Mouse (Mus musculus): ENCODE data around the gene Glp2r.

The Glp2r gene

DNA sequence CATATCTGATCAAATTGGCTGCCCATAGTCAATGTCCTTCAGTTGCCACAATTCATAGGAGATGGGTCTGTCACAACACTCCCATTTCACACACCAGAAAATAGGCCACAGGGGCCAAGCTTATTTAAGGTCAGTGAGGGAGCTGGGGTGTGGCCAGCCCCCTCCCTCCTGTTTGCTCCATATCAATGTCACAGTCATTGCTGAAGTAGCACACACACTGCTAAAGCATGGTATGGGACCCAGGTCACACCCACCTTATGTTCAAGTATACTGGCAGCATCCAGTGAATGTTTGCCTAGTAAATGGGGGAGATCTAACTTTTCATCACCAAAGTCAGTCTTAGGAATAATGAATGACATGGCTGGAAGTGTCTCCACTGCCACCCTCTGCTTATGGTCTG is 42.2 kb downstream of the Glp2r start:
- no peak for DNase-seq (ENCODE audit: low read depth, low spot score)

DNA sequence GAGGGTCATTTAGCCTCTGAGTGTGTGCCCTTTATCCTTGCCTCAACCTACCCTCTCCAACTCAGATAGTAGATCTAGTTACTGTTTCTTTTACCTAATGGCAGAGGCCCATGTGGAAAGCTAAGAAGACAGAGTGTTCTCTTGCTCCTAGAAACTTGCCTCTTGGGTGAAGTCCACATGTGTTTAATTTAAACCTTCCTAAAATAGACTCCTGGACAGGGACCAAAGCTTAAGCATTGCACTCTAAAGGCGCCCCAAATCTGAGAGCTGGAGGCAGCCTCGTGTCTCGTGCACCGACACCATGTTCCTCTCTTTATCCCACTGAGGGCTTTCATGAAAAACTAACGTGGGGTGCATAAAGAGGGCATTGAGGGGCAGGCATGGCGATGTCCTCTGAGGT is 43.9 kb downstream of the Glp2r start:
- DNase-seq (ENCODE audit: low read depth, low spot score): peak; percentile 78

DNA sequence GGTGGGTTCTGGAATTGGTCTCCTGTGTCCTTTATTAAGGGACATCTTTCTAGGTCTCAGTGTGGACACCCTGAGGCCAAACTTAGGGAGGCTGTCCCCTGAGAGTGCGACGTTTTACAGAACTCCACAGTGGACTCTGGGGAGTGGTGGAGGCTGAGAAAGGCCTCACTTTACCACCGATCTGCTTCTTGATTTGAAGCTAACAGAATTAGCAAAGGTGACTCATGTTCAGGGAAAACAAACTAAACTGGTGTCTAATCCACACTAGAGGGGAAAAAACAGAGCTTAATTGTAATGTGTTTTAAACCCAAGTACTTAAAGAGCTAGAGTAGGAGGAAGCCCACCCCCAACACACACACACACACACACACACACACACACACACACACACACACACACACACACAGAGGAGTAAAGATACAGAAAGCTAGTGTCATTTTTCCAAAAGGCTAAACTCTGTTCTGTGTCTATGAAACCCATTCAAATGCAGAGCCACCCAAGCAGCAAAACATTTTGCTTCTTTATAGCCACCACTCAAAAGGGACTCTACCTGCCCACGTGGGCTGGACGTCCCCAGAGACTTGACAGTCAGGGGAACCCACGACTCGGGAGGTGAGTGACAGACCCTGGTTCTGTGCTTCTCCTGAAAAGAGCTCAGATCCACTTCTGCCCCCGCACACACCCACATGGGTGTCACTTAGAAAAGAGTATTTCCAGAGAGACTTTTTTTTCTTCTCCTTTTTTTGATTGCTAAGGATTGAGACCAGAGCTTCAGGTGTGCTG is 47.5 kb downstream of the Glp2r start:
- peak; percentile 85 for DNase-seq (ENCODE audit: low read depth, low spot score)

GRCm38 (mm10) chr11:67722399-67723156 is 48.4 kb downstream of the Glp2r start:
- DNase-seq (ENCODE audit: low read depth, low spot score): peak; percentile 42

DNA sequence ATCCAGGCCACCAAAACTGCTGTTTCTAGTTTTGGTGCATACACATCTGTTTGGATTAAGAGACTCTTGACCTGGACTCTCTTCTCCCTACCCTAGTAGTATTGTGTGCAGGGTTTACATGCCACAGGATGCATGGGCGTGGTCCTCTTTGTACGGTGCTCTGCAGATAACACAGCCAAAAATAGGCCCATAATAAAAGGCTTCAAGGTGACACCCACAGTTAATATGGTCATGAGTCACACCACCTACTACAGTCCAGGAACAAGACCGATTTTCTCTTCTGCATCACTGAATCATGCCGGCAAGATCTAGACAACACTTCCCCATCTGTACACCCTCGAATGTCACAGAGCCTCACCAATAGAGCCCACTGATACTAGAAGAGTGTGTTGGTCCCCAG is 49.5 kb downstream of the Glp2r start:
- DNase-seq (ENCODE audit: low read depth, low spot score): peak; percentile 78

DNA sequence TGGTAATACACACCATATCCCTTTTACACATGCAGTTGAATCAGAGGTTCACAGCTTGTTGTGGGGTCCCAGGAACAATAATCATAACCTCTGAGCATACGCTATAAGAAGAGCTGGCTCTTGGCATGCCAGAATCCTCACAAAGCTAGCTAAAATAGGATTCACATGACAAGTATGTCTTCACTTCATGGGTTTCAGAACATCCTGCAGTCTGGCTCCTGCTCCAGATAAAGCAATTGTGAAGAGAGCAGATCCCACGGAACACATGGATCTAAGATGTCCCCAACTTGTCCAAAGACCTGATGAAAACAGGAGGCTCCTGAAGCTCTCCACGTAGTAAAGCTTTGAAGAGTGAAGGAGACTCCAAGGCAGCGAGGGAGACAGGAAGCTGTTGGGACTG is 55.6 kb downstream of the Glp2r start:
- DNase-seq (ENCODE audit: low read depth, low spot score): peak; percentile 52

DNA sequence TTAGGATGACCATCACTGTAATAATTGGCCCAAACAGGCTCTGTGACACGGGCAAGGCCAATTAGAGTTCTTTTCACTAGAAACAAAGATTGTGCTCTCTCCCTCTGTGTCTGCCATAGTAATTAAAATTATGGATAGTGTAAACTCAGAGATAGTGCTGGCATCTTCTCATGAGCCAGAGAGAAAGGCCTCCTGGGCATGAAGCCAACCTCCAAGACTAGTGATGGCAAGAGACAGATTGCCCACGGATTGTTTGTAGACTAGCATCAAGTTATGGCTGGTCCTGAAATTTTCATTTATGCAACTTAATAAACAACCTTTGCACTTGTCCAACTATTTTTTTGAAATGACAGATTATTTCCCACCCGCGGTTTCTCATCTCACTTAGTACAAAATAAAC is 58.0 kb downstream of the Glp2r start:
- peak; percentile 66 for DNase-seq (ENCODE audit: low read depth, low spot score)

- DNase-seq (ENCODE audit: low read depth, low spot score): no peak
These were observed 76.1 kb downstream of the Glp2r start, which contains the start of gene Rcvrn for GRCm38 (mm10) chr11:67694703-67695376. Gene Rcvrn, plus strand, starts transcription at chr11:67695326.

DNA sequence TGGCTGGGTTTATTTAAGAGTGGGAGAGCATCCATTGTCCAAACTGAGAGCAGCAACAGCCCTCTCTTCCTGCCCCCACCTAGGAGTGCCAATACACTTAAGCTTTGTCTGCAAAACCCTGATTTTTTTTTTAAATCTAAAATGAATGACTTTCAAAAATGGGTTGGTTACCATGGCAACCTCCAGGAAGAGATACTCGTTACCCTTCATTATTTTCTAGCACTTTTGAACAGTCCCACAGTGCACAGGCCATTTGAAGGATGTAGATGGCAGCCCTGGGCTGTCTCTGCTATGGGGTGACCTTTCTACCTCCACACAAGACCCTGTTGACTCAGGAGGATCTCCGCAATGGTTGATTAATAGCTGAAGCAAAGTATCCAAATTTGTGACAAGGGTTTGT is 84.8 kb downstream of the Glp2r start:
- DNase-seq (ENCODE audit: low read depth, low spot score): peak; percentile 57

GRCm38 (mm10) chr11:67681871-67682270 is 89.1 kb downstream of the Glp2r start:
- DNase-seq (ENCODE audit: low read depth, low spot score): no peak

- peak; percentile 79 for DNase-seq (ENCODE audit: low read depth, low spot score)
These were observed 91.0 kb downstream of the Glp2r start for GRCm38 (mm10) chr11:67679930-67680329.

DNA sequence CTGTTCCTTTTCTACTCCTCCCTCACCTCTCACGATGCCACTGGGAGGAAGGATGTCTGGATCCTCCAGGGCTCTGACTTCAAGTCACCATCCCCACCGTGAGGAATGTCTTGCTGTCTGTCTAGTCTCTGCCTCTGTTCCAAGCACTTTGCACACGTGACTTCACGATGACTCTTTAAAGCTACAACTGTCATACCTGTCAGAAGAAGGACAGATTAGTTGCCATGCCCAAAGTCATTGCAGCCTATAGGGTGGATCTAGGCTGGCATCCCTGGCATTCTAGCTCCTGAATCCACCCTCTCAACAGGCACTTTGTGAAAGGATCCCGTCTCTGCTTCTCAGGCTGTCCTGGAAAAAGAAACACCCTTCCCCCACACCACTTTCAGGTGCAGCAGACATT is 91.7 kb downstream of the Glp2r start:
- peak; percentile 51 for DNase-seq (ENCODE audit: low read depth, low spot score)

GRCm38 (mm10) chr11:67675562-67676540 is 95.1 kb downstream of the Glp2r start:
- peak; percentile 92 for DNase-seq (ENCODE audit: low read depth, low spot score)

- DNase-seq (ENCODE audit: low read depth, low spot score): peak; percentile 90
These were observed 98.8 kb downstream of the Glp2r start for GRCm38 (mm10) chr11:67672140-67672539.

DNA sequence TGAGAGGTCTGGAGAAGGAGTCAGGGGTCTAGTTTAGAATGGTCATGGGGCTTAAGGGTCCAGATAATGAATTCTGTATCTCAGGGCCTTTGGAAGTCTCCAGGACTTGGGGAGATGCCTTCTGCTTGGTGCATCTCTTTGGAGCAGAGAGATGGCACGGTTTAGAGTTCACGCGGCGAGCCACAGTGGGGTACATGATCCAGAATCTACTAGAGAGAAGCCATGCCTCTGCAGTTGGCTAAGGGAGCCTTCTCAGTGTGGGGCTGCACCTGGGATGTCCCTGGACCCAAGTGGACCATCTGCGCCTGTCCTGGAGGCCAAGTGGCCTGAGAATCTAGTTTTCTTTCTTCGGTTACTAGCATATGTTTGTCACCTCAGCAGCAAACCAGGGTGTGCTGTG is 100.9 kb downstream of the Glp2r start:
- peak; percentile 97 for DNase-seq (ENCODE audit: low read depth, low spot score)

DNA sequence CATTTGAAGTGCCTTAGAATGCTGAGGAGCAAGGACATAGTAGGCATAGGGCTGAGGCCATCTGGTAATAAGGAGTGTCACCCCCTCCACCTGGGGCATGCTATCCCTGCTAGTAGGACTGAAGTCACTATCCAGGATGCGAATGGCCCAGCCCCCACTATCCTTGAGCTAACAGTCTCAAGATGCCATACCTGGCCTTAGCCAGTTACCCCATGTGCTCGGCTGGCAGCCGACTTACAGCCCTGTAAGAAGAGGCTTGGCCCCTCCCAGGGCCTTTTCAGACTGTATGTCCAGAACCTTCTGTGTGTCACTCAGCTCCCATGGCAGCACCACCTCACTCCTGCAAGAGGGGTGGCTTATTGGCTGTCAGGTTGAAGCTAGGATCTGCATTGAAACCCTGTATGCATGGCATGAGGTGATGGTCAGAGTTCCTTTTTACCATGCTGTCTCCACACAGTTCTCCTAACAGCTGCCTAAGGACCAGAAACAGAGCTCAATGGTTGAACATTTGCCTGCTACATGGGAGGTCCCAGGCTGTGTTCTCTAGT is 102.4 kb downstream of the Glp2r start:
- peak; percentile 46 for DNase-seq (ENCODE audit: low read depth, low spot score)

- DNase-seq (ENCODE audit: low read depth, low spot score): peak; percentile 96
These were observed 103.2 kb downstream of the Glp2r start for GRCm38 (mm10) chr11:67667531-67668332.

GRCm38 (mm10) chr11:67666129-67666528 is 104.8 kb downstream of the Glp2r start:
- peak; percentile 78 for DNase-seq (ENCODE audit: low read depth, low spot score)

- peak; percentile 83 for DNase-seq (ENCODE audit: low read depth, low spot score)
These were observed 106.0 kb downstream of the Glp2r start for GRCm38 (mm10) chr11:67664918-67665317.

- DNase-seq (ENCODE audit: low read depth, low spot score): peak; percentile 97
These were observed 106.7 kb downstream of the Glp2r start for GRCm38 (mm10) chr11:67664261-67664660.
